ENCODE assay signal across 25 mouse cellular contexts in genomic region chr7:109265606-109266005, GRCm38 (mm10).
DNase-seq lines count a peak whose midpoint lies in the region; ATAC-seq and TF ChIP-seq lines count a peak whose summit lies in the region.
"Had no signal": no experiment of that assay in that cellular context is flagged by ENCODE, and none has a peak within 500 bp of the region (broad histone marks: within the 10 kb centered on the region; RNA-seq: fewer than 3 reads in every experiment).

No protein-coding gene starts in this region.

- intact Hi-C loops in left cerebral cortex, postnatal 10 days (cut with DNase I), result no loop called here

- no peak overlapping the region for H3K27ac ChIP-seq in thymus, adult 2 months (ENCODE audit: control insufficient read depth, insufficient read depth, low read length)
- H3K27ac ChIP-seq: embryonic facial prominence, embryonic 13.5 days; forebrain, embryonic 10.5 days; forebrain, embryonic 15.5 days; hindbrain, embryonic 10.5 days; hindbrain, embryonic 15.5 days; liver, embryonic 12.5 days; midbrain, embryonic 13.5 days had no signal

- H3K27me3 ChIP-seq in thymus, adult 2 months (ENCODE audit: control insufficient read depth, insufficient read depth, low read length), result no peaks in the 10 kb centered on the region
- H3K27me3 ChIP-seq: embryonic facial prominence, embryonic 13.5 days; forebrain, embryonic 15.5 days; hindbrain, embryonic 15.5 days; liver, embryonic 12.5 days; midbrain, embryonic 13.5 days had no signal

- H3K4me1 ChIP-seq in thymus, adult 2 months (replicated peaks; ENCODE audit: control insufficient read depth, insufficient read depth, low read length), result peaks cover 19% of the 10 kb centered on the region
- H3K4me1 ChIP-seq: embryonic facial prominence, embryonic 13.5 days; liver, embryonic 12.5 days had no signal

- ATAC-seq in CD4-positive, CD25-positive, alpha-beta regulatory T cell, adult 4 months, result no peak
- ATAC-seq in hematopoietic stem cell, adult 5-6 weeks (replicated peaks in 1 of 2; ENCODE audit: insufficient read depth in 1 of 2, low FRiP score in 2 of 2, low TSS enrichment in 1 of 2, low read depth in 1 of 2, poor library complexity in 2 of 2, severe bottlenecking in 2 of 2), result peak; percentile 74 to 75; a peak in 3 of 4 replicates
- ATAC-seq: forebrain, embryonic 15.5 days; liver, embryonic 12.5 days; liver, postnatal 0 days; midbrain, embryonic 13.5 days had no signal

- no peak overlapping the region for H3K4me3 ChIP-seq in thymus, adult 2 months (ENCODE audit: control insufficient read depth, insufficient read depth, low read length)
- H3K4me3 ChIP-seq: embryonic facial prominence, embryonic 13.5 days; forebrain, embryonic 10.5 days; forebrain, embryonic 15.5 days; hindbrain, embryonic 10.5 days; hindbrain, embryonic 15.5 days; liver, embryonic 12.5 days; midbrain, embryonic 13.5 days had no signal

- no peak for TF ChIP-seq CTCF in thymus, adult 2 months (IDR thresholded peaks at IDR 0.05; ENCODE audit: borderline replicate concordance, control insufficient read depth, extremely low read depth, insufficient read depth, low read length, poor library complexity)

- DNase-seq in CD4-positive, CD25-positive, alpha-beta regulatory T cell, adult 2 months (ENCODE audit: low read depth, low spot score), result peak; percentile 10
- DNase-seq in thymus, adult 2 months, result peak; percentile 59
- peak; percentile 26 to 44 for DNase-seq in thymus, postnatal 36 days
- no peak for DNase-seq in frontal cortex, postnatal 14 days (ENCODE audit: low spot score in 2 of 2)
- DNase-seq in heart, adult 8-10 months (ENCODE audit: low spot score), result no peak
- no peak for DNase-seq in left cerebral cortex, postnatal 10 days (ENCODE audit: extremely low spot score in 1 of 2, low spot score in 2 of 2)
- DNase-seq: adrenal gland, postnatal 10 days; cerebellum, adult 11 months; cerebellum, adult 9-10 months; cerebellum, postnatal 36 days; gastrocnemius, postnatal 10 days; kidney, adult 18-20 months; kidney, postnatal 36 days; liver, postnatal 0 days; lung, postnatal 36 days; right cerebral cortex, postnatal 14 days had no signal

- no peaks in the 10 kb centered on the region for H3K36me3 ChIP-seq in thymus, adult 2 months (ENCODE audit: control insufficient read depth, insufficient read depth, low read length)
- H3K36me3 ChIP-seq: embryonic facial prominence, embryonic 13.5 days; forebrain, embryonic 10.5 days; forebrain, embryonic 15.5 days; hindbrain, embryonic 10.5 days; hindbrain, embryonic 15.5 days; liver, embryonic 12.5 days; midbrain, embryonic 13.5 days had no signal

- 9% methylated on average over 5 of the region's 5 CpGs for WGBS in thymus, adult 2 months

- TF ChIP-seq POLR2A in thymus, adult 2 months (IDR thresholded peaks at IDR 0.05; ENCODE audit: control insufficient read depth, extremely low read depth, insufficient read depth, low read length, poor library complexity), result no peak

Comparison
In these comparisons a context has a peak if more than half of its experiments do, and no peak if none do; other contexts are left out.
1. DNase-seq: peak in CD4-positive, CD25-positive, alpha-beta regulatory T cell, adult 2 months (single experiment), thymus, adult 2 months (single experiment) and thymus, postnatal 36 days (2 of 2); none in frontal cortex, postnatal 14 days (0 of 2), heart, adult 8-10 months (single experiment) and left cerebral cortex, postnatal 10 days (0 of 2).